Mouse (Mus musculus) liver, embryonic 14 days (tissue): ENCODE measurements around the gene Tubb2b. TPM values are rescaled to one million over a fixed set of nuclear protein-coding genes. Genes with fewer than 3 reads are reported as not detected.

Experiments used
- polyA plus RNA-seq: library from polyadenylated mRNA; depleted of rRNA; stranded (reverse); fragments of >200 nt; gene quantifications from 2 replicates; pipeline ENCODE4 v1.2.3, GENCODE M21; 2012; rRNA removed

Gene Tubb2b
- 2.0 and 6.3 TPM in 2 replicates for polyA plus RNA-seq

DNA sequence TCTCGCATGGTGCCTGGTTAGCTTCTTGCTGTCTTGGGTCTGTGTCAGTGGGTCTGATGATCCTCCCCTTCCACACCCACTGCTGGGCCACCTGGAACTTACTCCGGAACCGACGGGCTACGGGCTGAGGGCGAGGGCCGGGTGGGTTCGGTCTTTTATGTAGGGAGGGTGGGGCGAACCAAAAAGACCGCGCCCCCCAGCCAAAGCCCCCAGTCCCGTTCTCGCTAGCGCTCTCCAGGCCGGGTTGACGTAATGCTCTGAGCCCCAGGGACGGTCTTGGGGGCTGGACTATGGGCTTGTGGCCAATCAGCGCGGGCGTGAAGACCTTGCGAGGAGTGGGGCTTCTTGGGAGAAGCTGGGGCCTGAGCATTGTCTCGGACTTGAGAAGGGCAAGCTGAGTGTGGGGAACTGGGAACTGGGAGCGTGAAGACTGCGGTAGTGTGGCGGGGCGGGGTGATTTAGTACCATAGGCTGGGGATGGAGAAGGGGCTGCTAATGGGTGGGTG is at the start of gene Tubb2b:
Gene Tubb2b (minus strand): TSS at position 241 of the 506 bp plus-strand sequence.

DNA sequence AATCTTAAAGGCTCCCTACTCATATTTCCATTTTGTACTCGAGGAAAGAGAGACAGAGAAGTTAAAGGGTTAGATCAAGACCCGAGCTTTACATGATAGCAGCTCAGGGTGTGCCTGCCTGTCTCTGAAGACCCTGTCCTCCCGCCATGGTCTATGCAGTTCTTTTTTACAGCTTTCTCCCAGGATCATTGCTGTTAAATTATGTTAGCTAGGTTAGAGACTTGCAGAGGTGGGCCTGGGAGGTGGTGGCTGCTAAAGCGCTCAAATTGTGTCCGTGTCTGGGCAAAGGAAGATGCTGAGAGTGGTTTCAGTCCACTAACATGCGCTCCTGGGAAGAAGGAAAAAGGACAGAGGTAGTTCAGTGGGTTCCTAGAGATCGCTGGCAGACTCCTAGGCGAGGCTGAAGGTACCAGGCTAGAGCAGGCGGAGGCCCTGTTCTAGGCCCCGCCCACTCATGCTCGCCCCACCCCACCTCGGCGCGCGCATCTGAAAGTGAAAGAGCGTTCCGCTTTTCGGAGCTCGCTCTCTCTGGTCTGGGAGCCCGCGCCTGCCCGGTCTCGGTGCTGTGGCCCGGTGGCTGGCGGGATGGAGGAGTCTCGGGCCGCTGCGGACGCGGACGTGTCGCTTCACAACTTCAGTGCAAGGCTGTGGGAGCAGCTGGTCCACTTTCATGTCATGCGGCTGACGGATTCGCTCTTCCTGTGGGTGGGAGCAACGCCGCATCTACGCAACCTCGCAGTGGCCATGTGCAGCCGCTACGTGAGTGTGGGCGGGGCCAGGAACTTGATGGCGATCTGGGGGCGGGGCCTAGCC is 32.4 kb upstream of the Tubb2b start, which contains the start of gene Psmg4:
Gene Psmg4 (plus strand): TSS at position 474 of the 813 bp plus-strand sequence.

DNA sequence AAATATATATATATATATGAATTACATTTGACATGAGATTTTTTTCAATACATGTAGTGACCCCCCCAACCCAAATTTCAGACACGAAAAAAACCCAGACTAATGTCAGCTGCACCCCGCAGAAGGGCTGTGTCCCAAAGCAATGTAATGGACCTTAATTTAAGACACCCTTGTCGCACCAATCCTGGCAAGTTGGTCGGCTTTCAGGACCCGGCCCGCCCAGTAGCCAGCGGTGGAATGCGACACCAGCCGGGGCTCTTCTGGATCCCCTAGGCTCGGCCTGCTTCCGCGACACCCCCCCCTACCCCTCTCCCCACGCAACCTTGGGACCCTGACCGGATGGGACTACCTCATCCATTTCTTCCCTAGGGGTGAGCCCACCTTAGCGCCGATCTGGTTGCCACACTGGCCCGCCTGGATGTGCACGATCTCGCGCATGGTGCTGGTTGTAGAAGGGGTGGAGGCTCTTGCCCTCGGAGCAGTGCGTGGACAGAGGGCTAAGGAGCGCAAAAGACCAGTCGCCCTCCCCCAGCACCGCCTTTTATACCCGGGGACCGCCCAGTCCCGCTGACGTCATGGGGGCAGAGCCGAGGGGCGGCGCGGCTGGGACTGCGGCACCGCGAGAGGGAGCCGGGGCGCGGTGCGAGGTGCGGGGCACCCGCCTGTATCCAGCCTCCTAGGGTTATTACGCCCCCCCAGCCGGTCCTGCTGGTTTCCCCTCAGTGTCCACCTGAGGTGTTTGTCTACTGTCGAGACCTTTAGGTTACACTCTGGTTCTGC is 52.6 kb downstream of the Tubb2b start, which contains the start of gene Tubb2a:
Gene Tubb2a (minus strand): TSS at position 516 of the 780 bp plus-strand sequence.

Other genes with a start within 250 kb of the Tubb2b start
- gene Serpinb6c, start 224.8 kb downstream of the Tubb2b start, polyA plus RNA-seq: not detected in 2 replicates
- 12.7 and 14.1 TPM in 2 replicates for gene Nqo2, start 165.8 kb downstream of the Tubb2b start, polyA plus RNA-seq
- gene Ripk1, start 128.1 kb downstream of the Tubb2b start, polyA plus RNA-seq: 4.9 and 5.6 TPM in 2 replicates
- 13.0 and 16.9 TPM in 2 replicates for gene Serpinb6a, start 127.7 kb downstream of the Tubb2b start, polyA plus RNA-seq
- gene Bphl, start 92.9 kb downstream of the Tubb2b start, polyA plus RNA-seq: 19.2 and 23.8 TPM in 2 replicates
- gene Tubb2a, start 52.5 kb downstream of the Tubb2b start, polyA plus RNA-seq: 66.4 and 73.3 TPM in 2 replicates
- 40.0 and 43.4 TPM in 2 replicates for gene Psmg4, start 32.5 kb upstream of the Tubb2b start, polyA plus RNA-seq
- 17.7 and 22.7 TPM in 2 replicates for gene Slc22a23, start 214.7 kb upstream of the Tubb2b start, polyA plus RNA-seq